Mouse (Mus musculus) lung, postnatal 0 days (tissue): ENCODE measurements around the gene Rpl18. TPM values are rescaled to one million over a fixed set of nuclear protein-coding genes. Genes with fewer than 3 reads are reported as not detected.

Experiments
- ATAC-seq: fragments of 200-750 bp; cut with Nextera tagmentation; 2 replicates; pipeline ENCODE4 v1.8.0; 2017; ENCODE audit warnings: moderate library complexity
- DNase-seq: peaks from one replicate; pipeline ENCODE4 v3.0.0-alpha.2; 2016; ENCODE audit warnings: low spot score
- H3K27ac ChIP-seq: fragments of 300-500 bp; sonication (generic); 2 replicates; pipeline ENCODE4 v1.5.1; 2014; ENCODE audit warnings: antibody characterized with exemption, mild to moderate bottlenecking, low read length, mixed read lengths
- H3K27me3 ChIP-seq: fragments of 300-500 bp; sonication (generic); replicated peaks from 2 replicates; pipeline ENCODE4 v1.6.1; 2014; ENCODE audit warnings: low read length, mixed read lengths; ENCODE audit not compliant: insufficient read depth
- H3K36me3 ChIP-seq: fragments of 300-500 bp; sonication (generic); 2 replicates; pipeline ENCODE4 v1.6.1; 2014; ENCODE audit warnings: low read length, mixed read lengths; ENCODE audit not compliant: insufficient read depth
- H3K4me1 ChIP-seq: fragments of 300-500 bp; sonication (generic); 2 replicates; pipeline ENCODE4 v1.6.1; 2014; ENCODE audit warnings: antibody characterized with exemption, low read depth, low read length, mixed read lengths; ENCODE audit not compliant: insufficient read depth
- H3K4me2 ChIP-seq: fragments of 300-500 bp; sonication (generic); replicated peaks from 2 replicates; pipeline ENCODE4 v1.6.1; 2014; ENCODE audit warnings: low read depth, mild to moderate bottlenecking, low read length, moderate library complexity, mixed read lengths
- H3K4me3 ChIP-seq: fragments of 300-500 bp; sonication (generic); 2 replicates; pipeline ENCODE4 v1.5.1; 2014; ENCODE audit warnings: low read depth, low read length
- H3K9ac ChIP-seq: fragments of 300-500 bp; sonication (generic); replicated peaks from 2 replicates; pipeline ENCODE4 v1.6.1; 2014; ENCODE audit warnings: low read depth, mild to moderate bottlenecking
- H3K9me3 ChIP-seq: fragments of 300-500 bp; sonication (generic); 2 replicates; pipeline ENCODE4 v1.6.1; 2016; ENCODE audit warnings: low read length, mixed read lengths
- CTCF ChIP-seq: IDR thresholded peaks from 2 replicates; pipeline ENCODE4 v1.5.1; 2016; ENCODE audit warnings: antibody characterized with exemption, mild to moderate bottlenecking
- EP300 ChIP-seq: IDR thresholded peaks from 2 replicates; pipeline ENCODE4 v1.6.1; 2016; ENCODE audit warnings: antibody characterized with exemption, mild to moderate bottlenecking, control low read depth
- whole genome bisulfite sequencing: fragments of 180-500 bp; shearing (Covaris S2); extraction: QIAGEN DNeasy Blood & Tissue Kit; methylation state at CpG from one replicate; pipeline ENCODE4 v1.1.7; 2014; 5-methylcytosine and 5-hydroxymethylcytosine counted together
- polyA plus RNA-seq: library from polyadenylated mRNA; unstranded; fragments of >200 nt; fragmentation: Nextera tagmentation; extraction: Ambion mirVana; gene quantifications from 2 replicates; pipeline ENCODE4 v1.2.1, GENCODE M21; 2015

Rpl18 gene
- polyA plus RNA-seq, 1 experiment from 2014 or later: 782 TPM

DNA sequence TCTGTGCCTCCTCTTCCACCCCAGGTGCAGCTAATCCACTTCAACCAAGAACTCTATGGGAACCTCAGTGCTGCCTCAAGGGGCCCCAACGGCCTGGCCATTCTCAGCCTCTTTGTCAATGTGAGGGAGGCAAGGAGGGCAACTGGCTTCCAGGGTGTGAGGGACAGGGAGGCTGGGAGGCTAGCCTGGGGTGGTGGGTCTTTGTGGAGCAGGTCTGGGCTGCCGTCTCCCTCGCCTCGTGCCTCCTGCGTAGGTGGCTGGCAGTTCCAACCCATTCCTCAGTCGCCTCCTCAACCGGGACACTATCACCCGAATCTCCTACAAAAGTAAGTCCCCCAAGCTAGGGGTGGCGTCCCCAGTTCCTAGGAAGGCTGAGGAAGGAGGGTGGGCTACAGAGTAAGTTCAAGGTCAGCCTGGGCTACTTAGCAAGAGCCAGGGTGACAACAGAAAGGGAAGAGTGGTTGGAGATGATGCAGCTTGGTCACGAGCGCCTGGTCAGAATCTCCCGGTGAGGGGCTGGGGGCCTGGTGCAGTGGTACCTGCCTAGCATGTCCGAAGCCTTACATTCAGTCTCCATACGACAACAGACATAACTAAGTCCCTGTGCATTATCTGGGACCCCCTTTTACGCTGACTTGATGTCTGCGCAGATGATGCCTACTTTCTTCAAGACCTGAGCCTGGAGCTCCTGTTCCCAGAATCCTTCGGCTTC lies 12.3 kb upstream of the Rpl18 start:
- no peak overlapping the region for H3K9ac ChIP-seq
- no peaks in the 10 kb centered on the region for H3K36me3 ChIP-seq
- TF ChIP-seq CTCF: no peak
- ATAC-seq (no peak), DNase-seq (no peak)
- no peak overlapping the region for H3K4me2 ChIP-seq
- WGBS: 91% methylated on average over 17 of the region's 17 CpGs
- H3K9me3 ChIP-seq: no peaks in the 10 kb centered on the region
- no peak overlapping the region for H3K4me3 ChIP-seq
- no peak overlapping the region for H3K27ac ChIP-seq
- H3K4me1 ChIP-seq: peaks cover 33% of the 10 kb centered on the region
- peaks cover 13% of the 10 kb centered on the region; the same call in 1 of the 2 replicates for H3K27me3 ChIP-seq

DNA sequence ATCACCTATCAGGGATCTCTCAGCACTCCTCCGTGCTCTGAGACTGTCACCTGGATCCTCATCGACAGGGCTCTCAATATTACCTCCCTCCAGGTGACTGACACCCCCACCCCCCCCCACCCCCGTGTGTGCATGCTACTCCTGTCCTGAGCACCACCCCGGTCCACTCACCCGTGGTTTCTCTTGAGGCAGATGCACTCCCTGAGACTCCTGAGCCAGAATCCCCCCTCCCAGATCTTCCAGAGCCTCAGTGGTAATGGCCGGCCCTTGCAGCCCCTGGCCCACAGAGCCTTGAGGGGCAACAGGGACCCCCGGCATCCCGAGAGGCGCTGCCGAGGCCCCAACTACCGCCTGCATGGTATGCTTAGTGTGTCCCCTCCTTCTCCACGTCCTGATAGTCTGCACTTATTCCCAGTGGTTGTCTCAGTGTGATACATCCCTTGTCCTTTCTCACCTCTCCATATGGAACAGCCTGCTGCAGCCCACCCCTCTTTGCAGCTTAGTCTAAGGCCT lies 11.7 kb upstream of the Rpl18 start:
- H3K9me3 ChIP-seq: no peaks in the 10 kb centered on the region
- H3K36me3 ChIP-seq: no peaks in the 10 kb centered on the region
- H3K4me3 ChIP-seq: no peak overlapping the region
- TF ChIP-seq CTCF (no peak), EP300 (no peak)
- H3K27ac ChIP-seq: peak overlapping the region; percentile 81
- ATAC-seq: no peak
- peak overlapping the region; percentile 95 for H3K4me2 ChIP-seq
- DNase-seq: no peak
- peaks cover 39% of the 10 kb centered on the region for H3K4me1 ChIP-seq
- H3K9ac ChIP-seq: no peak overlapping the region
- H3K27me3 ChIP-seq: peaks cover 13% of the 10 kb centered on the region; the same call in 1 of the 2 replicates
- WGBS: 35% methylated on average over 12 of the region's 12 CpGs

DNA sequence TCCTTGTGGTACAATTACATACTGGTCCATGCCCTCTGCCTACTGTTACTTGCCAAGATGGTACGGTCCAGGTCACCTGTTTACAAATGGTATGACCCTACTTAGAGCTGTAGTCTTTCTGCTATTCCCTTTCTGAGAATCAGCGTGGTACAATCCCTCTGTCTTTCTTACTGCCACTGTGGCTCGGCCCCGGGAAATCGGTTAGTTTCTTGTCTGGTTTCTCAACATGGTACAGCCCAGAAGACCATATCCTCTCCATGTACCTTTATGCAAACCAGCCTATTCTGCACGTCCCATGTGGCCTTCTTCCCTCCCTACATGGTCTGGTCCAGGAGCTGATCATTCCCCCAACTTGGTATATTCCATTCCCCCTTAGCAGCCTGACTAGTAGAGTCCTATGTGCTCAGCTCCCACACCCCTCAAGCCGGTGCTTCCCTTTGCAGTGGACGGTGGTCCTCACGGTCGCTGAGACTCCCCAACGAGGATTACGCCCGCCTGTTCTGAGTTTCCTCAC lies 11.2 kb upstream of the Rpl18 start:
- 3% methylated on average over 13 of the region's 13 CpGs for WGBS
- Histone ChIP-seq H3K4me3 (peak overlapping the region; percentile 27), H3K4me2 (peak overlapping the region; percentile 95), H3K27me3 (peaks cover 11% of the 10 kb centered on the region; the same call in 1 of the 2 replicates), H3K9me3 (no peaks in the 10 kb centered on the region), H3K36me3 (no peaks in the 10 kb centered on the region), H3K4me1 (peaks cover 42% of the 10 kb centered on the region), H3K9ac (peak overlapping the region; percentile 32; the same call in 1 of the 2 replicates), H3K27ac (peak overlapping the region; percentile 81)
- ATAC-seq (peak; percentile 37), DNase-seq (peak; percentile 93)
- TF ChIP-seq EP300: no peak

DNA sequence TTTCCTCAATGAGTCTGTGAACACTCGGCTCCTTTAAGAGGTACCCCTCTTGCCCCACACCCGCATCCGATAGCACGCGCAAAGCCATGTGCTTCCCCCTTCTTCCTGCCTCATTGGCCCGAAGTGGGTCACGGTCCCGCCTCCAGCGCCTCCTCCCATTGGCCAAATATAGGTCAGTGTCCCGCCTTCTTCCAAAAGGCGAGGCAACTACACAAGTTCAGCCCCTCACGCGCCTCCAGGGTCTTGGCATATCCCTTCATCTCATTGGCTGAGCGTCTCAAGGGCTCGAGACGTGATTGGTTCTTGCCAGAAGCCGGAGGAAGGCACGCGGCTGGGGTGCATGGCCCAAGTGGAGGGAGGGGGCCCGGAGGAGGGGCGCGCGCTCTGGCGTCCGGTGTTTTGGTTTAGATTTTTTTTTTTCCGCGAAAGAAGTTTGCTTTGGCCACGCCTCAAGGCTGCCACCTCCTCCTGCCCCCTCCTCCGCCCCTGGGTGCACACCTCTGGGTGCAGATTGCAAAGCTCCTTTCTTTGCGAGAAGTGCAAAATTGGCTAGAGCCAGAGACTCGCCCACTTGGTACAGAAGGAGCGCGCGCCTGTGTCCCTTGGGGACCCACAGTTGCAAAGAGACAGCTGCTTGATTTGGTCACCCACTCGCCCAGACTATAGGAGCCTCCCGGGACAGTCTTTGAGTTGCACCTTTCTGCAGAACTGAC lies 10.4 kb upstream of the Rpl18 start, which contains the start of gene Dbp:
TSS of gene Dbp (plus strand) at position 359 of the 713 bp plus-strand sequence.
- DNase-seq (peak; percentile 99), ATAC-seq (peak; percentile 89)
- TF ChIP-seq EP300: peak; percentile 52; the same call in 1 of the 2 replicates
- no peak for TF ChIP-seq CTCF
- Histone ChIP-seq H3K27me3 (peaks cover 7% of the 10 kb centered on the region; the same call in 1 of the 2 replicates), H3K4me2 (peak within 1 kb of the TSS; percentile 95), H3K9ac (peak within 1 kb of the TSS; percentile 39; the same call in 1 of the 2 replicates), H3K4me3 (peak within 1 kb of the TSS; percentile 51), H3K4me1 (peaks cover 40% of the 10 kb centered on the region), H3K9me3 (no peaks in the 10 kb centered on the region), H3K36me3 (no peaks in the 10 kb centered on the region), H3K27ac (peak within 1 kb of the TSS; percentile 81)
- under 1% methylated on average over 35 of the region's 36 CpGs for WGBS

DNA sequence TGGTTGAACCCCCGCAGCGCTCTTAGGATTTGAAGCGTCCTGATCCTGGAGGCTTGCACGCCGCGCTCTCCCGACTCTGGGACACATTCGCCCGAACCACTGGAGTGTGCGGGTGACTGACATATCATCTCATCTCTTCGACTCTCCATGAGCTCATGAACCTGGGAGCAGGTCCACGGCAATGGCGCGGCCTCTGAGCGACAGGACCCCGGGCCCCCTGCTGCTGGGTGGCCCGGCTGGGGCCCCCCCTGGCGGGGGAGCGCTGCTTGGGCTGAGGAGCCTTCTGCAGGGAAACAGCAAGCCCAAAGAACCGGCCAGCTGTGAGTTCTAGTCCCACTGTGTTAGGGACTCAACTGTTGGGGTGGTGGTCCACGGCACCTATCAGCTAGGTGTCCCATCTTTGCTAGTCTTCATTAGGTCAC lies 9.8 kb upstream of the Rpl18 start:
- DNase-seq: no peak

DNA sequence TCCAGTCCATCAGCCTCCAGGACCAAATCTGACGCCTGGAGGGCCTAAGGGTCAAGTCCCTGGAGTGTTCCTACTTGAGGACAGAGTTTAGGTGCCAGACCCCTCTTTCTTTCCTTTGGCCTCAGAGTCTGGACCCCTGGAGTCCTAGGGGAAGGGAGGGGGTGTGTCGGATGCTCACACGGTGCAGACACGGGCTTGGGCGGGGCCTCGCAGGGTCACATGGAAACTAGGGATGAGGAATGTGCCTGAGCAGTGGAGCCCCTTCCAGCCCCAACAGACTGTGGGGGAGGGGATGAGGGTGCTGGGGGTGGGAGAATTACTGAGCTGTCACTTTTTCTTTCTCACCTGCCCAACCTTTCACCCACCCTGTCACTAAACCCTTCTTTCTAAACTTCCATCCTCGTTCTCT lies 9.4 kb upstream of the Rpl18 start:
- DNase-seq (peak; percentile 70), ATAC-seq (no peak)
- peaks cover 33% of the 10 kb centered on the region for H3K4me1 ChIP-seq
- peak overlapping the region; percentile 95 for H3K4me2 ChIP-seq
- peak overlapping the region; percentile 51 for H3K4me3 ChIP-seq
- H3K27ac ChIP-seq: peak overlapping the region; percentile 85
- peak overlapping the region; percentile 70 for H3K9ac ChIP-seq
- no peaks in the 10 kb centered on the region for H3K27me3 ChIP-seq
- no peak for TF ChIP-seq CTCF
- no peak for TF ChIP-seq EP300
- H3K36me3 ChIP-seq: peaks cover 7% of the 10 kb centered on the region; the same call in 1 of the 2 replicates
- WGBS: 7% methylated on average over 7 of the region's 7 CpGs
- no peaks in the 10 kb centered on the region for H3K9me3 ChIP-seq

More for the DNA sequence above, 9.8 kb upstream of the Rpl18 start:
- Histone ChIP-seq H3K4me3 (peak overlapping the region; percentile 51), H3K4me2 (peak overlapping the region; percentile 95), H3K27ac (peak overlapping the region; percentile 70), H3K36me3 (0 out of 2 replicates have a peak, but pooled peaks cover 3% of the 10 kb centered on the region), H3K4me1 (peaks cover 36% of the 10 kb centered on the region), H3K9ac (peak overlapping the region; percentile 39; the same call in 1 of the 2 replicates), H3K9me3 (no peaks in the 10 kb centered on the region), H3K27me3 (peaks cover 1% of the 10 kb centered on the region; the same call in 1 of the 2 replicates)
- TF ChIP-seq CTCF (peak; percentile 24; the same call in 1 of the 2 replicates), EP300 (no peak)
- WGBS: under 1% methylated on average over 21 of the region's 21 CpGs
- no peak; the same call in 1 of the 2 replicates for ATAC-seq
